Mouse (Mus musculus): ENCODE measurements at regions not wholly inside any gene's neighbourhood (a gene's known extent, or its start where the extent isn't known, plus 50 kb on each side); places are given as distances from the start of the nearest gene placed in this dataset.

DNA sequence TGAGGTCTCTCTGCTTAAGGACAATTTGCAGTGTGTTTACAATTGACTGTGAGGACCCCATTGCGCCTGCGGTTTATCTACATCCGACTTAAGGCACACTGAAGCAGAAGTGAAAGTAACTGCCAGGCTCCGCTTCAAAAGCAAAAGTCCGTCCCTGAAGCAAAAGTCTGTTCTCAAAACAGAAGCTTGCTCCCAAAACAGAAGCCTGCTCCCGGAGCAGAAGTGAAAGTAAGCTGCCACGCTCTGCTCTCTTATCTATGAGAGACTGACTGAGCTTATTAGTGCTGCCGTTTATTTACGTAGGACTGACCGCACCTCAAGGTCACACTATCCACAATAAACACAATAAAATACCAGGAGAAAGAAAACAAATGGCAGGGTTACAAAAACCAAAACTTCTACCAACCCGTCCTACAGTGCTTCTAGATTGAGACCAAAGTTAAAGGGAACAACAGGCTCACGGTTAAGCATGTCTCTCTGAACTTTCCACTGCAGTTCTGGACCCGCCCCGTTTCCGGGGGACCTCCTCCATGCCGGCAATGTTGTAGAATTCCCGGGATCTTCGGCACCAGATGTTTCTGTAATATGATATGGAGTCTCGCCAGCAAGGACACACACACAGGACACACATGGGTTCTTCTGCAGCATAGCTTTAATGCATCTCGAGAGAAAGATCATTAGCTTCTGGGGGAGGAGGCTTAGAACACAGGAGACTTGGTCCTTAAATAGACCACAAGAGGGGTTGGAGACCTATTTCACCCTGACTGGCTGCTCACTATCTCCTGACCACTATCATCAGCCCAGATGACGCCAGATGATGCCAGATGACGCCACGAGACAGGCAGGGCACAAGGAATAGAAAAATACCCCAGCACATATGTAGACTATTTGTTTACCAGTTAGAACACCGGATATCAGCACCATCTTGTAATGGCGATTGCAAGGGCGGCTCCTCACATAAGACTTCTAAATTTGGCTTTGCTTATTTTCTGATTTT, 665.8 kb downstream of the Nebl start:
- DNase-seq (ENCODE audit: low spot score in 2 of 2) = peak; percentile 2 to 5
